Mouse (Mus musculus) hindbrain, embryonic 14.5 days (tissue): ENCODE results near the gene Ccdc65. TPM values are rescaled to one million over a fixed set of nuclear protein-coding genes. Genes with fewer than 3 reads are reported as not detected.

Experiments used
- ATAC-seq: fragments of 200-750 bp; cut with Nextera tagmentation; 2 replicates; pipeline ENCODE4 v1.8.0; 2017; ENCODE audit warnings: moderate number of reproducible peaks, mild to moderate bottlenecking, moderate TSS enrichment, moderate library complexity; ENCODE audit not compliant: low FRiP score
- DNase-seq: peaks from one replicate; pipeline ENCODE4 v3.0.0-alpha.2; 2015; ENCODE audit warnings: low spot score
- H3K27ac ChIP-seq: fragments of 300-500 bp; sonication (generic); 2 replicates; pipeline ENCODE4 v1.5.1; 2014; ENCODE audit warnings: mild to moderate bottlenecking, moderate library complexity
- H3K27me3 ChIP-seq: fragments of 300-500 bp; sonication (generic); 2 replicates; pipeline ENCODE4 v1.6.1; 2014; ENCODE audit warnings: mild to moderate bottlenecking, low read length, mixed read lengths; ENCODE audit not compliant: control insufficient read depth, insufficient read depth
- H3K36me3 ChIP-seq: fragments of 300-500 bp; sonication (generic); replicated peaks from 2 replicates; pipeline ENCODE4 v1.6.1; 2014; ENCODE audit not compliant: control insufficient read depth, insufficient read depth
- H3K4me1 ChIP-seq: fragments of 300-500 bp; sonication (generic); replicated peaks from 2 replicates; pipeline ENCODE4 v1.6.1; 2014; ENCODE audit warnings: antibody characterized with exemption, low read length, mixed read lengths; ENCODE audit not compliant: control insufficient read depth, insufficient read depth
- H3K4me2 ChIP-seq: fragments of 300-500 bp; sonication (generic); replicated peaks from 2 replicates; pipeline ENCODE4 v1.6.1; 2014; ENCODE audit warnings: mild to moderate bottlenecking, moderate library complexity
- H3K4me3 ChIP-seq: fragments of 300-500 bp; sonication (generic); replicated peaks from 2 replicates; pipeline ENCODE4 v1.5.1; 2014; ENCODE audit warnings: mild to moderate bottlenecking, low read length
- H3K9ac ChIP-seq: fragments of 300-500 bp; sonication (generic); 2 replicates; pipeline ENCODE4 v1.6.1; 2014
- H3K9me3 ChIP-seq: fragments of 300-500 bp; sonication (generic); 2 replicates; pipeline ENCODE4 v1.6.1; 2016; ENCODE audit warnings: low read length; ENCODE audit not compliant: control insufficient read depth
- WGBS: fragments of 180-500 bp; shearing (Covaris S2); extraction: QIAGEN DNeasy Blood & Tissue Kit; methylation state at CpG from one replicate; pipeline ENCODE4 v1.1.7; 2014; 5-methylcytosine and 5-hydroxymethylcytosine counted together
- polyA plus RNA-seq: library from polyadenylated mRNA; unstranded; fragments of >200 nt; fragmentation: Nextera tagmentation; extraction: Ambion mirVana; gene quantifications from 2 replicates; pipeline ENCODE4 v1.2.1, GENCODE M21; 2014

Ccdc65 gene
- polyA plus RNA-seq, 1 experiment from 2014 or later = 6.6 TPM

- Histone ChIP-seq H3K36me3 (peaks cover 7% of the 10 kb centered on the region; the same call in 1 of the 2 replicates), H3K27ac (no peak overlapping the region), H3K9ac (no peak overlapping the region), H3K9me3 (no peaks in the 10 kb centered on the region), H3K4me2 (no peak overlapping the region), H3K4me3 (no peak overlapping the region), H3K4me1 (0 out of 2 replicates have a peak, but pooled peaks cover 3% of the 10 kb centered on the region), H3K27me3 (0 out of 2 replicates have a peak, but pooled peaks cover 3% of the 10 kb centered on the region)
- WGBS = 83% methylated on average over 6 of the region's 6 CpGs
- no peak for ATAC-seq
- no peak for DNase-seq
Measured at GRCm38 (mm10) chr15:98730790-98731189, 22.8 kb downstream of the Ccdc65 start.

GRCm38 (mm10) chr15:98732006-98732531 lies 24.1 kb downstream of the Ccdc65 start:
- DNase-seq (no peak), ATAC-seq (no peak)
- no peak overlapping the region for H3K27ac ChIP-seq
- 0 out of 2 replicates have a peak, but pooled peaks cover 3% of the 10 kb centered on the region for H3K27me3 ChIP-seq
- peaks cover 19% of the 10 kb centered on the region for H3K36me3 ChIP-seq
- no peak overlapping the region for H3K9ac ChIP-seq
- 65% methylated on average over 8 of the region's 8 CpGs for WGBS
- H3K4me3 ChIP-seq = no peak overlapping the region
- no peak overlapping the region for H3K4me2 ChIP-seq
- no peaks in the 10 kb centered on the region for H3K9me3 ChIP-seq
- H3K4me1 ChIP-seq = 0 out of 2 replicates have a peak, but pooled peaks cover 3% of the 10 kb centered on the region

GRCm38 (mm10) chr15:98733370-98733769 lies 25.4 kb downstream of the Ccdc65 start:
- Histone ChIP-seq H3K36me3 (peaks cover 29% of the 10 kb centered on the region), H3K4me3 (no peak overlapping the region), H3K9me3 (no peaks in the 10 kb centered on the region), H3K27me3 (0 out of 2 replicates have a peak, but pooled peaks cover 3% of the 10 kb centered on the region), H3K27ac (no peak overlapping the region), H3K4me1 (no peaks in the 10 kb centered on the region), H3K9ac (no peak overlapping the region), H3K4me2 (no peak overlapping the region)
- DNase-seq (no peak), ATAC-seq (no peak)
- 74% methylated on average over 6 of the region's 6 CpGs for WGBS

GRCm38 (mm10) chr15:98733976-98734566 lies 26.1 kb downstream of the Ccdc65 start:
- Histone ChIP-seq H3K9ac (no peak overlapping the region), H3K9me3 (no peaks in the 10 kb centered on the region), H3K4me1 (no peaks in the 10 kb centered on the region), H3K4me2 (no peak overlapping the region), H3K27ac (no peak overlapping the region), H3K36me3 (peaks cover 36% of the 10 kb centered on the region), H3K27me3 (0 out of 2 replicates have a peak, but pooled peaks cover 3% of the 10 kb centered on the region), H3K4me3 (no peak overlapping the region)
- no peak for DNase-seq
- ATAC-seq = no peak
- WGBS = 90% methylated on average over 5 of the region's 5 CpGs

- Histone ChIP-seq H3K9me3 (no peaks in the 10 kb centered on the region), H3K4me1 (no peaks in the 10 kb centered on the region), H3K4me3 (no peak overlapping the region), H3K27me3 (no peaks in the 10 kb centered on the region), H3K9ac (no peak overlapping the region), H3K27ac (no peak overlapping the region), H3K4me2 (no peak overlapping the region), H3K36me3 (peaks cover 59% of the 10 kb centered on the region)
- WGBS = 93% methylated on average over 10 of the region's 10 CpGs
- ATAC-seq (no peak), DNase-seq (no peak)
Measured at GRCm38 (mm10) chr15:98736521-98736920, 28.5 kb downstream of the Ccdc65 start.

GRCm38 (mm10) chr15:98737881-98738280 lies 29.9 kb downstream of the Ccdc65 start:
- Histone ChIP-seq H3K9me3 (no peaks in the 10 kb centered on the region), H3K27me3 (no peaks in the 10 kb centered on the region), H3K9ac (no peak overlapping the region), H3K27ac (no peak overlapping the region), H3K36me3 (peaks cover 73% of the 10 kb centered on the region), H3K4me1 (no peaks in the 10 kb centered on the region), H3K4me2 (no peak overlapping the region), H3K4me3 (no peak overlapping the region)
- DNase-seq = no peak
- no peak for ATAC-seq

GRCm38 (mm10) chr15:98738796-98739195 lies 30.8 kb downstream of the Ccdc65 start:
- WGBS = 67% methylated on average over 4 of the region's 4 CpGs
- H3K9me3 ChIP-seq = no peaks in the 10 kb centered on the region
- H3K4me3 ChIP-seq = no peak overlapping the region
- H3K4me1 ChIP-seq = no peaks in the 10 kb centered on the region
- no peak for ATAC-seq
- no peak for DNase-seq
- H3K36me3 ChIP-seq = peaks cover 77% of the 10 kb centered on the region
- H3K4me2 ChIP-seq = no peak overlapping the region
- H3K9ac ChIP-seq = no peak overlapping the region
- H3K27me3 ChIP-seq = no peaks in the 10 kb centered on the region
- H3K27ac ChIP-seq = no peak overlapping the region

- ATAC-seq (no peak), DNase-seq (no peak)
- Histone ChIP-seq H3K9me3 (no peaks in the 10 kb centered on the region), H3K9ac (no peak overlapping the region), H3K4me3 (no peak overlapping the region), H3K4me2 (no peak overlapping the region), H3K27ac (no peak overlapping the region), H3K36me3 (peaks cover 73% of the 10 kb centered on the region), H3K4me1 (no peaks in the 10 kb centered on the region), H3K27me3 (no peaks in the 10 kb centered on the region)
- WGBS = 89% methylated on average over 8 of the region's 8 CpGs
Measured at GRCm38 (mm10) chr15:98740219-98740618, 32.2 kb downstream of the Ccdc65 start.

GRCm38 (mm10) chr15:98742766-98743428 lies 34.9 kb downstream of the Ccdc65 start:
- Histone ChIP-seq H3K9ac (no peak overlapping the region), H3K4me2 (no peak overlapping the region), H3K9me3 (no peaks in the 10 kb centered on the region), H3K36me3 (peaks cover 50% of the 10 kb centered on the region), H3K4me1 (no peaks in the 10 kb centered on the region), H3K27ac (no peak overlapping the region), H3K4me3 (no peak overlapping the region), H3K27me3 (no peaks in the 10 kb centered on the region)
- ATAC-seq (no peak), DNase-seq (no peak)
- 84% methylated on average over 8 of the region's 8 CpGs for WGBS
